Mouse (Mus musculus) heart, postnatal 10 days (tissue): ENCODE data around the gene Fbxo46. TPM values are rescaled to one million over a fixed set of nuclear protein-coding genes. Genes with fewer than 3 reads are reported as not detected.
"Not testable (repeated sequence)": the region's sequence is repeated elsewhere in the genome, so short reads cannot be mapped to it uniquely, and the experiment has no call there.

Experiments
- DNase-seq, 2 experiments: peaks; one replicate each; pipeline ENCODE4 v3.0.0; 2021
- intact Hi-C: fragments of 180-260 bp; cut with DNase I; formaldehyde crosslinking; loops from one replicate; pipeline ENCODE4 v1.15.1; 2025
- total RNA-seq, 2 experiments: library from RNA; stranded (reverse); gene quantifications; 2 replicates each; pipeline ENCODE4 v1.2.3; 2021

Fbxo46 gene
- 1 to 10 TPM; 5.5 to 7.6 TPM for total RNA-seq

DNA sequence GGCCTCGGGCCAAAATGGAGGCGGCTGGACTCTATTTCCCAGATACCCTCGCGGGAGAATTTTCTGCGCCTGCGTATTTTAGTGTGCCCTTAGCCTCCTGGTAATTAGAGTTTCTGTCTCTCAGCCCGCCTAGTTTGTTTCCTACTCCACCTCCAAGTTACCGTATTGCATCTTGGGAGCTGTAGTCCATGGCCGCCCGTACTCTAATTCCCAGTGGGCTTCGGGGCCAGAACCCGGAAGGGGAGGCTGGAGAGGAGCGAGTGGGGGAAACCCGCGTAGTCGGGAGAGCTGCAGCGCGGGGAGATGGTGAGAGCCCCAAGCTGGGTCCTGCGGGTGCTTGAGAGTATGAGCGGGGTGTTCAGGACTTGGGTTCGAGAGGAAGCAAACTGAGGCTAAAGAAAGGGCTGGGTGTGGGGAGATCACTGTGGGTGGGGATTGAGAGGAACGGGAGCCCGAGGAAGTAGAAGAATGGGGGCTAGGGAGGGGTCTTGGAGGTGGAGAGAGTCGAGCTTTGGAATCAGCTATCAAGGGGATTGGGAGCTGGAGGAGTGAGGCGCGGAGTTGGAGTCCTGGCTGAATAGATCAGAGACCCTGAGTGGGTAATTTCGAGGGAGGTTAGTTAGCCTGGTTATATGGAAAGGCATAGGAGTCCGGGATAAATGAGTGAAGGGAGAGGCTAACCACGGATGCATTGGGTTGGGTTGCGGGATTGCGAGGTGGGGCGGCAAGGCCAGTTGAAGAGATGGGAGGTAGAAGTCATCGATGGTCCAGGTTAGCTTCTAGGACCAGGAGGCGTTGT, at the start of gene Fbxo46:
Gene Fbxo46 (plus strand): TSS at position 229 of the 799 bp plus-strand sequence.
- intact Hi-C loops, result no loop called here

DNA sequence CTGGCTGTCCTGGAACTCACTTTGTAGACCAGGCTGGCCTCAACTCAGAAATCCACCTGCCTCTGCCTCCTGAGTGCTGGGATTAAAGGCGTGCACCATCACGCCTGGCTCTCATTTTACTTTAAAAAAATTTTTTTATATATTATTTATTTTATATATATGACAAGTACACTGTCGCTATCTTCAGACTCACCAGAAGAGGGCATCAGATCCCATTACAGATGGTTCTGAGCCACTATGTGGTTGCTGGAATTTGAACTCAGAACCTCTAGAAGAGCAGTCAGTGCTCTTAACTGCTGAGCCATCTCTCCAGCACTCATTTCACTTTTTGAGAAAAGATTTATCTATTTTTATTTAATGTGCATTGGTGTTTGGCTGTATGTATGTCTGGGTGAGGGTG, 48.6 kb upstream of the Fbxo46 start:
- intact Hi-C loops, result not testable (repeated sequence)

More for the DNA sequence above, at the start of gene Fbxo46:
- DNase-seq, result peak; percentile 97 to 98

DNA sequence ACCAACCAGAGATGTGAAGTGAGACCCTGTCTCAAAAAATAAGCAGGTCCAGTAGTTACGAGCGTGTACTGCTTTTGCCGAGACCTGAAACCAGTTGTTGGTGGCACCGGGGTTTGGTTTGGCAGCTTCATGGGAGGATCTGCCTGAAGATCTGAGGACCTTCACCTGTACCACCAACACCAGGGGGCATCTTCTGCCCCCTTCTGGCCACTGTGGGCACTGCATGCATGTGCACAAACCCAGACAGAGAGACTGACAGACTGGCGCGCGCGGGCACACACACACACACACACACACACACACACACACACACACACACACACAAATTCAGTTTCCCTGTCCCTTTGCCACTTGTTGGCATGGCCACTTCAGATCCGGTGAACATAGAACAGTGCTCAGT, 46.2 kb upstream of the Fbxo46 start:
- intact Hi-C loops, result no loop called here
- DNase-seq, result peak in 1 of 2 experiments; percentile 57

More for the DNA sequence above, 48.6 kb upstream of the Fbxo46 start:
- DNase-seq, result not testable (repeated sequence)

DNA sequence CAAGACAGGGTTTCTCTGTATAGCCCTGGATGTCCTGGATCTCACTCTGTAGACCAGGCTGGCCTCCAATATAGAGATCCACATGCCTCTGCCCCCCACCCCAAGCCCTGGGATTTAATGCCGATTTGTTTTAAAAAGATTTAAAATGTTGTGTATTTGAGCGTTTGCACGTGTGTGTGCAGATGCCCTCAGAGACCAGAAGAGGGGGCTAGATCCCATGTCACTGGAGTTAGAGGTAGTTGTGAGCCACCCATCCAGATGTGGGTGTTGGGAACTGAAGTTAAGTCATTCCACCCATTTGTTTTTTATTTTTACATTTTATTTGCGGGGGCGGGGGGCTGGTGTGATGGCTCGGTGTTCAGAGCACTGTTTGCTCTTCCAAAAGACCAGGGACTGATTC, 45.2 kb upstream of the Fbxo46 start:
- intact Hi-C loops, result no loop called here
- DNase-seq, result no peak

DNA sequence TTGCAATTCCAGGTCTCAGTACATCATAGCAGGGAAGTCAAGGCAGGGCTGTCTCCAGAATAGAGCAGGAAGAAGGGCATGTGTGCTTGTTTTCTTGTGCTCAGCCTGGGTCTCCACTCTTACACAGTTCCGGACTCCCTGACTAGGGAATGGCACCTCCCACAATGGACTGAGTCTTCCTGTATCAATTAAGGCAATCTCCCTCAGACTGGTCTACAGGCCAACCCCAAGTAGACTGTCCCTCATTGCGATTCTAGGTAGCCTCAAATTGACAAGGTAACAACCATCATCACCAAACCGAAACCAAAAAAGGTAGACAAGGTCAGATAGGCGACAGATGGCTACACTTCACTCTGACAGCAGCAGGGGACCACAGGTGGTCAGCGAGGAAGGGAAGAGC, 44.4 kb upstream of the Fbxo46 start:
- intact Hi-C loops, result no loop called here
- no peak for DNase-seq

DNA sequence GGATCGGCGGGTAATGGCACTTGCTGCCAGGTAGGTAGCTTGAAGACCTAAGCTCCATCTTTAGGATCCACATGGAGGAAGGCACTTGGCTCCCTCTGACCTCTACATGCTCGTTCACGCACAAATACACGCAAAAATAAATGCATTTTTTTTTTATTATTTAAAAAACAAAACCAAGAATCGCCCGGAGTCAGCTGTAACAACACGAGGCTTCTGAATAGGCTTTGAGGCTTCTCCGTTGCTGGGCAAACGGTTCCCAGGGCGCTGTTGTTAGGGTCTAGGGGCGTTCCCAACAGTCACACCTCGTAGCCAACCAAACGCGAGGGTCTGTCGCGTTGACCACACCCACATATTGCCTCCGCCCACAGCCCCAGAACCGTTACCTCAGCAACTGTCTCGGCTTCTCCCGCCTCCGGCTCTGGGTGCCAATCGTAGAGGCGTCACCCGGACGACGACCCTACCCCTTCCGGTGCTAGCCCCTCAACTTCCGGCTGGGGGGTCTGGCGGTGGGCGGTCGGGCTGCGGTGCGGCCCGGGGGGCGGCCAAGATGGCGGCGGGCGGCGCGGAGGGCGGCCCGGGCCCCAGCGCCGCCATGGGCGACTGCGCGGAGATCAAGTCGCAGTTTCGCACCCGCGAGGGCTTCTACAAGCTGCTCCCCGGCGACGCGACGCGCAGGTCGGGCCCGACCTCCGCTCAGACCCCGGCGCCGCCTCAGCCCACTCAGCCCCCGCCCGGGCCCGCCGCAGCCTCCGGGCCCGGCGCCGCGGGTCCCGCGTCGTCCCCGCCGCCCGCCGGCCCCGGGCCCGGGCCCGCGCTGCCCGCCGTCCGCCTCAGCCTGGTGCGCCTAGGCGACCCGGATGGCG, 43.7 kb upstream of the Fbxo46 start, which contains the start of gene Dmwd:
Gene Dmwd (plus strand): TSS at position 505 of the 863 bp plus-strand sequence.
- intact Hi-C loops, result no loop called here

DNA sequence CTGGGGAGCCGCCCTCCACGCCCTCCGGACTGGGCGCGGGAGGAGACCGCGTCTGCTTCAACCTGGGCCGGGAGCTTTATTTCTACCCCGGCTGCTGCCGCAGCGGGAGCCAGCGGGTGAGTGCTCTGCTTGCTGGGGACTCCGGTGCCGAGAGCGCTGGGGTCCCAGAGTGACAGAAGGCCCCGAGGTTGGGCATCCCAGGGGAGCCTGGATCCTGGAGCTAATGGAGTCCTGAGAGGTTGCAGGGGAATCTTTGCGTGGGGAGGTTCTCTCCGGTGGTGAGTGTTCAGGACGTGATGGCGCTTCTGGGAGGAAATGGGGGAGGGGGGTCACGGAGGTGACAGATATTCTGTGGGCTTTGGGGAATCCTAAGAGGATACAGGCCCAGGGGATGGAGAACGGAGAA, 43.1 kb upstream of the Fbxo46 start:
- peak; percentile 37 to 48 for DNase-seq

More for the DNA sequence above, 43.7 kb upstream of the Fbxo46 start, which contains the start of gene Dmwd:
- DNase-seq, result peak; percentile 98

DNA sequence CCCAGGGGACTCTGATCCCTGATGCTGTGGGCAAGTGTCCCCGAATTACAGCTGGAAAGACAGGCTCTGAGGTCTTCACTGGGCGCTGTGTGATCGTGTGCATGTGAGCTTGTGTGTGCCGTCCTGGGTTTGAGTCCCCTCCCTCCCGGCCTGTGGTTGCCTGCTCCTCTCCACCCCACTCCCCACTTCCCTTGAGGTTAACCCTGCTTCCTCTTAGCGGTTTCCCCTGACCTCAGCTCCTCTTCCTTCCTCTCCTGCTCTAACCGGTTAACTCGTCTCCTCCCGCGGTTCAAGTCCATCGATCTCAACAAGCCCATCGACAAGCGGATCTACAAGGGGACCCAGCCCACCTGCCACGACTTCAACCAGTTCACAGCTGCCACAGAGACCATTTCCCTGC, 41.9 kb upstream of the Fbxo46 start:
- intact Hi-C loops, result no loop called here
- peak in 1 of 2 experiments; percentile 42 for DNase-seq

More for the DNA sequence above, 43.1 kb upstream of the Fbxo46 start:
- intact Hi-C loops, result no loop called here

DNA sequence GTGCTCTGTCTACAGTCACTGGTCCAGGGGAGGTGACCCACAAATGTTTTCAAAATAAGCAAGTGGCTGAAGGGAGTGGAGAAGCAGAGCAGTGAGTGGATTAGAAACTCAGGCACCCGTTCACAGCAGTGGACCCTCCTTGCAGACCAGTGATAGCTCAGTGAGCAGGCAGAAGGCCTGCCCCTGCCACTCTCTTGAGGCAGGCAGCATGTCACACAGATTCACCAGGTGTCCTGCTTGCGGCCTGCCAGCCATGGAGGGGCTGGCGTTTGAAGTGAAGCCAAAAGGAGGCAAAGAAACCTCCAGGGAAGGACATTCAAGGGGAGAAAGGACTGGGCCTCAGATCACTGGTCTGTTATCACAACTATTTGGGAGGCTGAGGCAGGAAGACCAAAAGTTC, 40.9 kb upstream of the Fbxo46 start:
- DNase-seq, result no peak

DNA sequence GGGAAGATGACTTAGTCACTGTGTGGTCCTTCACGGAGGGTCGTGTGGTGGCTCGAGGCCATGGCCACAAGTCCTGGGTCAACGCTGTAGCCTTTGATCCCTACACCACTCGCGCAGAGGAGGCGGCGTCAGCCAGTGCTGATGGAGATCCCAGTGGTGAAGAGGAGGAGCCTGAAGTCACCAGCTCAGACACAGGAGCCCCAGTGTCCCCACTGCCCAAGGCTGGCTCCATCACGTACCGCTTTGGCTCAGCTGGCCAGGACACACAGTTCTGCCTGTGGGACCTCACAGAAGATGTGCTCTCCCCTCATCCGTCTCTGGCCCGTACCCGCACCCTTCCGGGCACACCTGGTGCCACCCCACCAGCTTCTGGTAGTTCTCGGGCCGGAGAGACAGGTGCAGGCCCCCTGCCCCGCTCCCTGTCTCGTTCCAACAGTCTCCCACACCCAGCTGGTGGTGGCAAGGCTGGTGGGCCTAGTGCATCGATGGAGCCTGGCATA, 39.2 kb upstream of the Fbxo46 start:
- no peak for DNase-seq
- intact Hi-C loops, result no loop called here

More for the DNA sequence above, 40.9 kb upstream of the Fbxo46 start:
- intact Hi-C loops, result no loop called here

DNA sequence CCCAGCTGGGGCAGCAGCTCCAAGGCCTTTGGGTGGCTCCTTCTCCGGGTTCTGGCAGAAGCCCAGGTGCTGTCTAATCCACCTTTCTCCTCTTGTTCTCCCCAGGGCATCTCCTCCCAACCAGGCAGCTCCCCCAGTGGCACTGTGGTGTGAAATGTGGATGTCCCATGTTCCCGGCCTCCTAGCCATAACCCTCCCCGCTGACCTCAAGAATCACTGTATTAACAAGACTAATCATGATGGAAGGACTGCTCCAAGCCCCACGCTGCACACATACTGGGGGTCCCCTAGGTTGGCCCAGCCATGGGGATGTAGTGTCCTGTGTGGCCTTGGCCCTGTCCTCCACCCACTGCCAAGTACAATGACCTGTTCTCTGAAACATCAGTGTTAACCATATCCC, 37.5 kb upstream of the Fbxo46 start:
- intact Hi-C loops, result no loop called here
- no peak for DNase-seq

DNA sequence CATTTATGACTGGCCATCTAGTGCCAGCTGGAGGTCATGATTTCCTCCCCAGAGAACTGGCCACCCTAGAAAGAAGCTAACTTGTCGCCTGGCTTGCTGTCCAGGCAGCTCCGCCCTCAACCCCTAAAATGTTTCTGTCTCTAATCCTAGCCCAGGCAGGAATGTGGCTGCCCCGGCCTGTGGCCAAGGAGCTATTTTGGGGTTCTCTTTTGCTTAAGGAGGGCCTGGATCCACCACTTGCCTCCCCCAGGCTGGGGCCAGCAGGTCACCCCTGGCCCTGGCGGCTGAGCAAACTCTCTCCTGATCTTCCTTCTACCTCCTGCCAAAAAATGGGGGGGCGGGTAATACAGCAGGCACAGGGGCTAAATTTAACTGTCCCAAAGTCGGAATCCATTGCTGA, 36.6 kb upstream of the Fbxo46 start:
- intact Hi-C loops, result no loop called here

DNA sequence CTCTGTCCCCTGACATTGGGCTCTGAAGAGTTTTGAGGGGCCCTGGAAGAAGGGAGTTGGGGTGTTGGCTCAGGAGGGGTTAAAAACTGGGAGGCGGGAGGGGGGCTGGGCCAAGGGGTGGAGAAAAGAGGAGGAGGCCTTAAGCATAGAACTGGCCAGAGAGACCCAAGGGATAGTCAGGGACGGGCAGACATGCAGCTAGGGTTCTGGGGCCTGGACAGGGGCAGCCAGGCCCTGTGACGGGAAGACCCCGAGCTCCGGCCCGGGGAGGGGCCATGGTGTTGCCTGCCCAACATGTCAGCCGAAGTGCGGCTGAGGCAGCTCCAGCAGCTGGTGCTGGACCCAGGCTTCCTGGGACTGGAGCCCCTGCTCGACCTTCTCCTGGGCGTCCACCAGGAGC, 36.0 kb upstream of the Fbxo46 start, which contains the start of gene Dmpk:
Gene Dmpk (plus strand): TSS at position 149 of the 400 bp plus-strand sequence.
- intact Hi-C loops, result no loop called here
- peak; percentile 72 to 73 for DNase-seq

More for the DNA sequence above, 36.6 kb upstream of the Fbxo46 start:
- DNase-seq, result peak; percentile 87 to 92

DNA sequence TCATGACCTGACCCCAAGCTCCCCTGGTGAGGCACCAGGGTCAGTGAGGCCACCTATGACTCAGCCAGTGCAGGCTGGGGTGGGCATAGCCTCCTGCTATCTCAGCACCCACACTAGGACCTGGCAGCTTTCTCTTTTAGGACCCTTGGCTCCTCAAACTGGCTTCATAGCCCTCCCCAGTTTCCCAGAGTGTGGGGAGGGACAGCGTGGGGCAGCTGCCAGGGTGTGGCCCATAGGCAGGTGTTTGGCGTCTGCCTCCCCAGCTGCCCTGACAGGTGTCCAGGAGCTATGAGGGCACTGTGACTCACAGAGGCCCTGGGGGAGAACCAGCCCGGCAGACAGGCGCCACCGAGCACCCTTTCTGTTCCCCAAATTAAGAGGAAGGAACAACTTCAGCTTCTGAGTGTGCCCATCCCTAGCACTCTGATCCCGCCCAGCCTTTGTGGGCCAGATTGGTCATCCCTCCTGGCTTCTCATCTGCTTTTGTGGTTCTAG, 35.3 kb upstream of the Fbxo46 start:
- intact Hi-C loops, result no loop called here
- DNase-seq, result peak in 1 of 2 experiments; percentile 55

DNA sequence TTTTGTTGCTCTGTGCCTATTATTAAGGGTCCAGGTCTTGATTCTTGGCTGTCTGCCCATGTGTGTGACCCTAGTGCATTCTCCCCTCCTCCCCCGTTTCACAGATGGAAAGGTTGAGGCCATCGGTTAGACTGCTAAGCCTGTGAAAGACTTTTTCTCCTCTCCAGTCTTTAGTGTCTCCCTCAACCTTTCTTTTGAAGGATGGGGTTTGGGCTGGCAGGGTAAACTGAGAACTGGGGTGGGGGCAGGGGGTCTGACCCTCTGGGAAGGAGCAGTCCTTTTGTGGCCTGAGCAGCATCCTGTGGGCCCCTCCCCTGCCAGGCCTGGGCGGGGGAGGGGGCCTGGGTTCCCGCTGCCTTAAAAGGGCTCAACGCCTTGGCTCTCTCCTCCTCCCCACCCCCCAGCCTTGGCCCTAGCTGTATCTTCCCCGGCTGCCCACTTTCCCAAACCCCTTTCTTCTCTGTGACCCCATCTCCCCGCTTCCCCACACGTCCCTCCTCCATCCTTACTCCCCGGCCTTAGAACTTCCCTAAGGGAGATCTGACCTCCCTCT, 34.7 kb upstream of the Fbxo46 start:
- intact Hi-C loops, result no loop called here
- no peak for DNase-seq

DNA sequence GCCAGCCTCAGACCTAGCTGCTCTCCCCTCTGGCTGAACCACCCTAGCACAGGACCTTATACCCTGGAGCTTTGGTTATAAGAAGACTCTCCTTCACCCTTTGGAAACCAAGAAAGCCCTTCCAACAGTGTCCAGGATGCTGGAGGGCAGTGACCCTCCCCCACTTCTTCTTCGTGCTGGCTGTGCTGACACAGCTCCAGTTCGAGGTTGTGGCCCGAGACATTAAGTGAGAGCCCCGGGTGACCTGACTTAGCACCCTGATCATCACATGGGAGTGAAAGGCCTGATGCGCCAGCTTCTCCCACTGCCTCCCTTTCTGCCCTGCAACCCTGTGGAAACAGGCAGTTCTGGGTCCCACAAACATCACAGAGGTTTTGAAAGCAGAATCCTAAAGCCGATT, 34.2 kb upstream of the Fbxo46 start:
- intact Hi-C loops, result no loop called here
- no peak for DNase-seq

DNA sequence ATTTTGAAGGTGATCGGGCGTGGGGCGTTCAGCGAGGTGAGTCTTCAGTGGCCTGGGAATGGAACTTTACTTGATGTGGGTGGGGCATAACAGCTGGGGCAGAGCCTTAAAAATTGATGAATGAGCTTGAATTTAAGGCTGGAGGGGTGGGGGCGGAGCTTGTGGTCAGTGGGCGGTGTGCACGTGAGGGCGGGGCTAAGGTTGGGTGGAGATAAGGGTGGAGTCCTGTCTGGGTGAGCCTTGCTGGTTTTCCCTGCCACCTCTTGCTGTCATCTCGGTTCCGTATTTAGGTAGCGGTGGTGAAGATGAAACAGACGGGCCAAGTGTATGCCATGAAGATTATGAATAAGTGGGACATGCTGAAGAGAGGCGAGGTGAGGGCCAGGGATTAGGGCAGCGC, 33.6 kb upstream of the Fbxo46 start:
- intact Hi-C loops, result no loop called here
- DNase-seq, result peak; percentile 53 to 64

DNA sequence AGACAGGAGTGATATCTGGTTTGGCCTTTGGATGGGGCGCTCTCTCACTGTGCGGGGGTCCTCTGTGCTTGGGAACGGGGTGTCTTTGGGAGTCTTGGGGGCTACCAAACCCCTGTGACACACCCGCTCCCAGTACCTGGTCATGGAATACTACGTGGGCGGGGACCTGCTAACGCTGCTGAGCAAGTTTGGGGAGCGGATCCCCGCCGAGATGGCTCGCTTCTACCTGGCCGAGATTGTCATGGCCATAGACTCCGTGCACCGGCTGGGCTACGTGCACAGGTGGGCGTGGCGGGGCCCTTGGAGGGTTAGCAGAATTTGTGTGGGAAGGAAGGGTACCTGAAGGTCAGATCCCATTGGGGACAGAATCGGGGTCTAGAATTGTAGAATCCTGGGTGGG, 32.9 kb upstream of the Fbxo46 start:
- DNase-seq, result no peak
- intact Hi-C loops, result no loop called here

DNA sequence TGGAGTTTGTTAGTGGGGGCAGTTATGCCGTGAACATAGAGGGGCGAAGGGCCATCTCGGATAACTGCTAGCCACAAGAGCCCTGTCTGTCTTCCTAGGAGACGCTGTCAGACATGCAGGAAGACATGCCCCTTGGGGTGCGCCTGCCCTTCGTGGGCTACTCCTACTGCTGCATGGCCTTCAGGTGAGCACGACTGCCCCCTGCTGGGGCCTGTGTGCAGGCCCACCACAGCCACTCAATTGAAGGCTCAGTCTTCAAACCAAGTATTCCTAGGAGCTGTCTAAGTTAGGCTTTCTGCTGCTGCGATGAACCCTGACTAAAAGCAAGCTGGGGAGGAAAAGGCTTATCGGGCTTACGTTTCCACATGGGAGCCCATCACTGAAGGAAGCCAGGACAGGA, 30.8 kb upstream of the Fbxo46 start:
- DNase-seq, result peak; percentile 73 to 84

DNA sequence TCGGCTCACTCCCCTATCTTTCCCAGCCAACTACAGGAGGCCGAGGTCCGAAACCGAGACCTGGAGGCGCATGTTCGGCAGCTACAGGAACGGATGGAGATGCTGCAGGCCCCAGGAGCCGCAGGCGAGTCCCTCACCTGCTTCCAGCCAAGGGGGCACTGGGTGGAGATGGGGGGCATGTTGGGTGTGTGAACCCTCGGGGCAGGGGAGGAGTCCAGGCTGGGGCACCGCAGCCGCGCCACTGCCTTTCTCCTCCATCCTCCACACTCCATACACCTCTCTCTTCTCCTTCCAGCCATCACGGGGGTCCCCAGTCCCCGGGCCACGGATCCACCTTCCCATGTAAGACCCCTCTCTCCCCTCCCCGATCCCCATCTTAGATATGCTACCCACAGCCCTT, 27.7 kb upstream of the Fbxo46 start:
- no peak for DNase-seq
- intact Hi-C loops, result no loop called here

More for the DNA sequence above, 30.8 kb upstream of the Fbxo46 start:
- intact Hi-C loops, result no loop called here
